Mouse (Mus musculus) retina, postnatal 7 days (tissue): ENCODE measurements around the gene Mgrn1.

Experiments used
- DNase-seq: peaks from one replicate; pipeline ENCODE4 v3.0.0-alpha.2; 2012; ENCODE audit warnings: low read depth, low spot score

The Mgrn1 gene

DNA sequence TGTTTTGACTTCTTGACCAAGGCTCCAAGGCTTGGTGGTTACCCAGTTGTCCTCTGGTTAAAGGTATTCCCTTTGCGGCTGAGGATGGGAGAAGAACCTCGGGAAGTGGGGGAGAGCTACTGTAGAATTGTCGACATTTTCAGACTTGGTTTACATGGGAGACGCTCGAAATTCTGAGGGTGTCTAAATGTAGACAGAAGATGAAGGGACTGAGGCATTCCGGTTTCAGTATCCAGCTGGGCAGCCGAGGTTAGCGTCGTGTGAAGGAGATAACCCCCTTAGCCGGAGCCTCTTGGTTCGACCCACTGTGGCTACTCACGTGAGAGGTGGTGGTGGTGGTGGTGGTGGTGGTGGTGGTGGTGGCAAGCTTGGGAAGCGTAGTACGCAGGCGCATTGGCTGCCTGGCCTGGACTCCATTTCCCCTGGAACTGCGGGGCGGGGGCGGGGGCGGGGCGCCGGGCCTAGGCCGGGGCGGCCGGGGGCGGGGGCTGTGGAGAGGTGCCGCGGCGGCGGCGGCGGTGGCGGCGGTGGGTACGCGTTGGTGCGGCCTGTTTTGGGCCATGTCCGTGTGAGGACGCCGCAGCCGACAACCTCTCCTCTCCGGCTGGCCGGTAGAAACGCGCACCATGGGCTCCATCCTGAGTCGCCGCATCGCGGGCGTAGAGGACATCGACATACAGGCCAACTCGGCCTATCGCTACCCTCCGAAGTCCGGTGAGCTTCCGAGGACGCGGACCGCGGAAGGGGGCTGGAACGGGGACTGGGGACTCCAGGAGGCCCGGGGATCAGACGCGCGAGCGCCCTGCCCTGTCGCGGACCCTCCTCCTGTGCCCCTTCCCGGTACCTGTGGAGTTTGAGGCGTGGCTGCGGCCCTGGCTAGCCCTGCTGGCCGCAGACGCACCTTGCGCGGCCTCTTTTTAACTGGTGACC, at the start of gene Mgrn1:
Mgrn1 (plus strand) TSS at position 490 of the 930 bp plus-strand sequence.
- peak; percentile 80 for DNase-seq

DNA sequence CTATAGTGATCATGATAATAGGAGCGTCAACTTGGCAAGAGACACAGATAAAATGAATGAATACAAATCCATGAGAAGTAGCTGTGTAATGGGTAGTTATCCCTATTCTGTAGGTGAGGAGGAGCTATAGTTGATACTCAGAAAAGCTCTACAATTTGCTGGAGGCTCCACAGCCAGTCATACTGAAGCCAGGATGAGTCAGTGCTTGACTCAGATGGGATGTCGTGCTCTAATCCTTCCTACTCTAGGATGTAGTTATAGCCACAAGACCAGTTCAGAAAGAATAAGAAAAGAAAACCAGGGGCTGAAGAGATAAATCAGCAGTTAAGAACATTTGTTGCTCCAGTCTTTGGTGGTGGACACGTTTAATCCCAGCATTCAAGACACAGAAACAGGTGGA, 48.4 kb upstream of the Mgrn1 start:
- no peak for DNase-seq

DNA sequence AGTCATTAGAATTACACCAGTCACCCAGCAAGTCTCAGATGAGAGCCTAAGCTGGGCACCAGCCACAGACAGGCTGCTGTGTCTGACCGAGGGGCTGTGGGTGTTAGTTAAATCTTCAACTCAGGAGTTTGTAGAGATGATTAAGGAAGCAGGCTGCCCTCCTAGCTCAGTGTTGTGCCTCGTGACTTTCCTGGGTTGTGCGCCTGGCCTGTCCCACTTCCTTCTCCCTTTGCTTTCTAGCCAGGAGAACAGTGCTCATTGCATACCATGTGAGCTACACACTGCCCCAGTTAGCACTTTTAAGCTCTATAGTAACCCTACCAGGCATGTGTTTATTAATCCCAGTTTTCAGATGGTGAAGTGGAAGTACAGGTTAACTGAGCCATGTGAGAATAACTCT, 46.5 kb upstream of the Mgrn1 start:
- DNase-seq, result no peak

GRCm38 (mm10) chr16:4840231-4840630, 45.8 kb upstream of the Mgrn1 start:
- DNase-seq, result no peak

DNA sequence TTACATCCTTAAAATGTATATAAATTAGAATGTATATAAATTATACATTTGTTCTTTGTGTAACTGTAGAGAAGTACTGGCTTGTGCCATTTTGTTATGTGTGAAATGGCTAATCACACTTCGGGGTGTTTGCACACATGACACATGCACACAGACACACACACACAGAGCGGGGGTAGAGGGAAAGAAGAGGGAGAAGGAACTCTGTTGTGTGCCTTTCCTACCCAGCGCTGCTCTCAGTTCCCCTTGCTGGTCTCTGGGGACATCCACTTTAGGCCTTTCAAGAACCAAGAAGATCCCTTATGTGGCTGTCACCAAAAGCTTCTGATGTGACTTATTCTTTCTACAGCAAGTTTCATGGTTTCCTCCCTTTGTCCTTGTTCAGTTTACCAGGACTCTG, 39.0 kb upstream of the Mgrn1 start:
- DNase-seq, result no peak

- no peak for DNase-seq
These were observed 38.0 kb upstream of the Mgrn1 start for GRCm38 (mm10) chr16:4848090-4848489.

GRCm38 (mm10) chr16:4850361-4850760, 35.7 kb upstream of the Mgrn1 start:
- DNase-seq, result no peak

- no peak for DNase-seq
These were observed 35.0 kb upstream of the Mgrn1 start for GRCm38 (mm10) chr16:4850938-4851628.

- DNase-seq, result no peak
These were observed 30.9 kb upstream of the Mgrn1 start for GRCm38 (mm10) chr16:4855046-4855650.

- no peak for DNase-seq
These were observed 24.7 kb upstream of the Mgrn1 start for GRCm38 (mm10) chr16:4861392-4861791.

DNA sequence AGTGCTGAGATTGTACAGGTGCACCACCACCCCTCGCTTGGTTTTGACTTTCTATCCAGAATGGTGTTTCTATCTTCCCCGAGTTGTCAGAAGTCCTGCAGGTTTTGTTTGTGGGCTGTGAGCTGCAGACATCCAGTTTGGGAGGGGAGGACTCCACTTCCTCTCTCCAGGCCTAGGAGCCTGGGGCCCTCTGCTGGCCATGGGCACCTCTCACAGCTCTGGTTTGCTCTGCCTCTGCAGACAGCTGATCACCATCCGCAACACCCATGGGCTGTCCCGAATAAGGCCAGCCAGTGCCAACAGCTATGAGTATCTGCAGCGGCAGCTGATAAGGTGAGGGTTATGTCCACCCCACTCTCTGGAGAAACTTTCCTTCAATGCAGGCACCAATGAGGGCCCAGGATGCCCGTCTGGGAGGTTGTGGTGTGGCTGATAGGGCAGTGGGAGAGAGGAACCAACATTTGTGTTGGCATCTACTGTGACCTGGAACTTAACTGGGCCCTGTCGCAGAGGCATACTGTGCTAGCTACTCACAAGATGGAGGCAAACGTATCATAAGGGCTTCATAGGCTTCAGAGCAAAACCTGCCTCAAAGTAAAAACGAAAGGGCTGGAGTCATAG, 23.1 kb upstream of the Mgrn1 start:
- DNase-seq, result no peak

GRCm38 (mm10) chr16:4863742-4864141, 22.3 kb upstream of the Mgrn1 start:
- DNase-seq, result no peak

DNA sequence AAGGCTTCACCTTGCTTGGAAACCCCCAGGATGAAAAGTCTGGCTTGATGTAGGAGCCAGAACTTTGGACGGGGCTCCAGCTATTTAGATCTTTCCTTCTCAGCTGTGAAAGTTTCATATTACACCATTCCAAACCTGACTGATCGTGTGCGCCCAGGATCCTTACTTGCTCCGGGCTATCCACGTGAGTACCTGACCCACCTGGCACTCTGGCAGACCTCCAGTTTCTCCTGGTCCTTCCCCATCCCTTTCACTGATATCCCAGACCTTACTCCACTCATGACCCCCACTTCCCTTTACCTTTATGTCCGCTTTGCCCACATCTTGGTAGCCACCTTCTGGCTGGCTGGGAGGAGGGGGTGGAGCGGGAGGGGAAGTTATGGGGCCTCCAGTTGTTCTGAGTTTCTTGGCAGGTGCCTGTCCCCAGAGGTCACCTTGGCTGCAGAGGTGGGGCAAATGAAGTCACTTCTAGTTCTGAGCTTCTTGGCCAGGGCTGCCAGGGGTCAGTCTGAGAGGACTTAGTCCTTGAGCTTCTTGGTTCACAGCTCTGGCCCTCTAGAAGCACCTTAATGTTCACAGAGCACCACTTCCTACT, 19.9 kb upstream of the Mgrn1 start:
- DNase-seq, result no peak

DNA sequence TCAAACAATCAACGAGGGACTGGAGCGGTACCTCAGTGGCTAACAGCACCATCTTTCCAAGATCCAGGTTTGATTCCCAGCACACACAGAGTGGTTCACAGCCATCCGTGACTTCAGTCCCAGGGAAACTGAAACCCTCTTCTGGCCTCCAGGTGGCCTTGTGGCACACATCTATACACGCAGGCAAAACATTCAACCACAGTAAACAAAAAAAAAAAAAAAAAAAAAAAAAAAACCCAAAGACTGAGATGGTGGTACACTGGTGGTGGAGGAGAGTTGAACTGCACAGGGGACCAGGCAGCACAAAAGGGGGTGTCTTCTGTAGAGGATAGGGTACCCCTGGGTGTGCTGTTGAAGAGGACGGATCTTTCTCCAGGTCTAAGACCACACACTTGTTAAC, 15.6 kb upstream of the Mgrn1 start:
- no peak for DNase-seq

DNA sequence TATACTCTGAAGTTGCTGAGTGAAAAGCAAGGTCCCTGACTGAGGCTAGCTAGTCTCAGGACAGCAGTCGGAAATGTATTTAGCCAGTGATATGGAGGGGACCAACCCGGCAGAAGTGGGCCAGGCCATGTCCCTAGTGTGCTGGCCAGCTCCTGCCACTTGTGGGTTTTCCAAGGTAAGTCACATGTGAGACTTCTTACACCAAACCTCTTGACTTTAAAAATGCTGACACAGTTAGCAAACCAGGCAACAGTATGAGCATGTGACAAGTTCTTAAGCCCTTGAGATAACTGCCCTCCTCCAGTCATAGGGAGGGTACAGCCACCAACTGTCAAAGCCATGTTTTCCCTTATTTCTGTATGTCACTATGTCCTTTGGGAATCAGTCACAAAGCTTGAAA, 14.1 kb upstream of the Mgrn1 start:
- DNase-seq, result no peak

- no peak for DNase-seq
These were observed 10.6 kb upstream of the Mgrn1 start for GRCm38 (mm10) chr16:4875198-4876032.

DNA sequence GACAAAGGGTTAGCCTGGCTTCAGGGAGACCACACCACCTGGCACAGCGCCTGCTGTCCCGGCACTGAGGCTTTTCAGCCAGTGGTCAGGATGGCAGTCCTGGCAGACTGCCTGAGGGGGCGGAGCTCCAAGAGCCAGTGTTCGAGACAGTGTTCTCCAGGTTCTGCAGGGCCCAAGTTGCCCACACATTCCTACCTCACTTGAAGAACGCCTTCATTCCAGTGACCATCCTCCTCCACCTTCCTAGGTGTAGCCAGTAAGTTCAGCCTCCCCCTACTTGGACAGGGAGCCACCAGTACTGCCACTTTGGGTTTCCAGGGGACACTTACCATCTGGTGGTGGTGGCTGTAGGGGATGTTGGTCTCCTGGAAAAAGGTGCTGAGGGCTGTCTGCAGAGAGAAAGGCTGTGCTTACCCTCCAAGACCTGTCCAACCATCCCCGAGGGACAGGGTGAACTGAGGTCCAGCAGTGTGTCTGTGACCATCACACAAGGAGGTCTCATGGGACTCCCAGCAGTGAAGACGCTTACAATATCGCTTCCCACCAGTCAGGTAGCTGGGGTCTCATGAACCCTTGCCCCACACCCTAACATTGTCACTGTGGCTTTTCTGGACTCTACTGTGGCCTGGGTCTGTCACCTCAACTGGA, 9.9 kb upstream of the Mgrn1 start:
- DNase-seq, result no peak

GRCm38 (mm10) chr16:4877195-4877594, 8.9 kb upstream of the Mgrn1 start:
- DNase-seq, result no peak

- DNase-seq, result no peak
These were observed 8.3 kb upstream of the Mgrn1 start for GRCm38 (mm10) chr16:4877701-4878100.

DNA sequence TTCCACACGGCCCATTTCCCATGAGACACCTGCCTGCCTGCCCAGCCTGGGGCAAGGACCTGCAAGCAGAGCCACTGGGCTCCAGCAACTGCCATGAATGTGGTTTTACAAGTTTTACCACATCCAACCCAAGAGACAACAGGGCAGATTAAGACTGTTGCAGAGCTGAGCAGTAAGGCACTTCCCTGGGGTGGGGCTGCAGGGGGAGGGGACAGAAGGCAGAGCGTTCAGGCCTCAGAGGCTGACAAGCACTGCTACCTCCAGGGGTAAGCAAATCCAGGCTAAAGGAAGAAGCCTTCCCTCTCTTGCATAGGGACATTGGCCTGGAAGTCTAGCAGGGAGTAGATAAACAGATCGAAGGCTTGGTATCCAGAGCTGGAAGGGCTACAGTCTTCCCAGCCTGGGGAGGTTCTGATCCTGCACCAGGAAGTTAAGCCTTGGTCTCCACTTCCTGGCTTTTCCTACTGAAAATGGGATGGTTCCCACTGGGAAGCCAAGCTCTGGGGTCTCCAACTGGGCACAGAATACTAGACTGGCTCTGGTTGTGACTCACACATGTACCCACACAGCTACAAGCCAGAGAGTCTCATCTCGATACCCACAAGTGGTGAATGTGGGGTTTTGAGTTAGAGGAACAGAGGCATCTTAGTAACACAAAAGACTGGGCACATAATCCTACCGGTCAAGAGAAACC, 7.7 kb upstream of the Mgrn1 start:
- DNase-seq, result no peak
